Mouse (Mus musculus) heart, adult 8-10 months (tissue): ENCODE data around the gene Srgap1. TPM values are rescaled to one million over a fixed set of nuclear protein-coding genes. Genes with fewer than 3 reads are reported as not detected.
"Not testable (repeated sequence)": the region's sequence is repeated elsewhere in the genome, so short reads cannot be mapped to it uniquely, and the experiment has no call there.

ENCODE experiments used
- DNase-seq: peaks from one replicate; pipeline ENCODE4 v3.0.0; 2022; ENCODE audit warnings: low spot score
- total RNA-seq, 4 experiments: library from RNA; stranded (reverse); gene quantifications; 2 replicates each; pipeline ENCODE4 v1.2.4; 2022

Gene Srgap1
- total RNA-seq, 4 experiments from 2014 or later = 1.1 to 1.8 (median 1.5) TPM

DNA sequence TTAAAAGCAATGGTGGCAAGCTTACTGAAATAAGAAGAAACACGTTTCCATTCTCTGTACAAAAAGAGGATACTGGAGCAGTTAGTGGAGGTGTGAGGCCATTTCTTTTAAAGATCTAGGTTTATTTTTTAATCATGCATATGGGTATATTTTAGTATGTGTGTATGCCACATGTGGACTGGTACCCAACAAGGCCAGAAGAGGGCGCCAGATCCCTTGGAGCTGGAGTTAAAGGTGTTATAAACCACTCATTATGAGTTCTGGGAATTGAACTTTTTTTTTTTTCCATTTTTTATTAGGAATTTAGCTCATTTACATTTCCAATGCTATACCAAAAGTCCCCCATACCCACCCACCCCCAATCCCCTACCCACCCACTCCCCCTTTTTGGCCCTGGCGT, 279.8 kb downstream of the Srgap1 start:
- not testable (repeated sequence) for DNase-seq

DNA sequence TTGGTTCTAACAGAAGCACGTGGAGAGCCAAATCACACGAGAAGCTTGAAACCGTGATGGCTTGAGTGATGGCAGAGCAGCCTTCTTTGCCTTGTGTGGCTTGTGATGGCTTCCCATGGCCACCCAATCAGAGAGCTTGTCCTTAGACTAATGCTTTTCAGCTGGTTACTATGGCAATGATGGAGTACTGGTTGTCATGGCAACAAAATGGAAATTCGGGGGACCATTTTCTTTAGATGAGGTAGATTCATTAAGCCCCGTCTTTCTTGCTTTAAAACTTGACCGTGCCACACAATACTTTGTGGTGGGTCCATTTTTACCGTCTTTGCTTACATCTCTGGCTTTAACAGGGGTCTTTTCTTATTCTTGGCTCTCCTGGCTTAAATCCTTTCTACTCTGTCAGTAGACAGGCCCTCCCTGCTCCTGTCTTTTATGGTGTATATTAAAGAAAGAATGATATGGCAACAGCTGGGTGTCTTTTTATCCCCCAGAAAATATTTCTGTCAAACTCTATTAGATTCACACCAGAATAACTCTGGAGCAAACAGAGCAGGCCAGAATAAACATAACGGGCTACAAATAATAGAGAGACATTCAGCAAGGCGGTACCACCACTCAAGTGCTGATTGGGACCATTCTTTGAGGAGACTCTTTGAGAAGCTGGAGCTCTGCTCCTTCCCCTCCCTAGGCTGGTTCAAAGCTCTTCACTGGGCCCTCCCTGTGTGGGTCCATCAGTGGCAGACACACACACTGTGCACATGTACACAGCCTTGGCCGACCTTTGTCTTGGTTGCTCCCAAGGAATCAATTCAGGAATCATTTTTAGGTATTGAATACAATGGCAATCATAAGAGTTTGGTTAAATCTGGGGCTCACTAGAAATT, 281.7 kb downstream of the Srgap1 start:
- DNase-seq = no peak

DNA sequence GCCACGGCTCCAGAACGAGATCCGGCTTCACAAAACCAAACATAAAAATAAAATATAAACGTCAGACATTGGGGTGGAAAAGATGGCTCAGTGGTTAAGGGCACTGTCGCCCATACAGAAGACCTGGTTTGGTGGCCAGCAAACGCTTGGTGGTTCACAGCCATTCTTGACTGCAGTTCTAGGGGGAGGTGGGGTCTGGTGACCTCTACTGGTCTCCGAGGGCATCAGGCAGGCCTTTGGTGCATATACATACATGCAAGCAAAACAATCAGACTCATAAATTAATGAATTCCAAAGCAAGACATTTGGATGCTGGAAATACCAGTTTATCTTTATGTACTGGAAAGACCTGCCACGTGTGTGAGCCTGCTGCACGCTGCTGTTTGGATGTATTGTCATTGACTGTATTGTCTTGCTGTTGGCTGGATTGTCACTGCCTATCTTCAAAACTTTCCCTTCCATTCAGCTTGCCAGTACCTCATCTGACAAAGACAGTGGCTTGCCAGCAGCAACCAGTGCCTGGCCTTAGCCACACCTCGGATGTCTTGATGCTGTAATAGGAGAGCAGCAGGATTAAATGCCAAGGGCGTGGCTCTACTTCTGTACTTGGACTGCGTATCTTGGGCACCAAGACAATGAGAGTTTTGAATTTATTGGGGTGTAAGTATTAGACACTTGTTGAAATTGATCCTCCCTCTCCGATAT, 282.5 kb downstream of the Srgap1 start:
- no peak for DNase-seq

DNA sequence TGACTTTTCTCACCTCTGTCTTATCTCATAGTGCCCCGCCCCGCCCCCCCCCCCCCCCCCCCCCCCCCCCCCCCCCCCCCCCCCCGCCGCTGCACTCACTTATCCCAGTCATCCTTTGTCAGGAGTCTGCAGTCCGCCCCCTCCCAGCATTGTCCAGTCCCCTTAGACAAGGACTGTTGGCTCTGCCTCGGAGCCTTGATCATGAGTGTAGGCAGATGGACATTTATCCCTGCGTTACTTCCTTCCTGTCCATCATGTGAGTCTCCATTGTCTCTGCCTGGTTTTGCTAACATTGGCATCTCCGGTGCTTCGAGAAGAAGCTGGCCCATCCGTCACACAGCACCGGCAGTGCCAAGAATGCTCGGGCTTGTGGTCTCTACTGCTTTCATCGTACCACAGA, 283.9 kb downstream of the Srgap1 start:
- no peak for DNase-seq

DNA sequence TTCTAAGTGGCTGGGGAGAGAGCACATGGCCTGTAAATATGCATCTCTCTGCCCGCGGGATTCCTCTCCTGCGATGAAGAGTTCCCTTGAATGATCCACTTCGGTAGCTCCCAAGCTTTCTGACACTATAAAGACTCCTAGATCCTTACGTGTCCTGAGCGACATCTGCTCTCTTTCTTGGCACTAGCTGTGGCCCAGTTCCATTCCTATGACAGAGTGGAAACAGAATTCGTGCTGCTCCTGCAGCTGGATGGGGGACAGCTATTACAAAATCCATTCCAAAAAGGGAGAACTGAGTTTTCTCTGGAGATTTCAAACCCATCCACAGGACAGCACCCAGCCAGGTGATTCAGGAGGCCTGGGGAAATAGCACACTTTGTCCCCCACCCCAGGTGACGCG, 285.0 kb downstream of the Srgap1 start:
- DNase-seq = no peak

DNA sequence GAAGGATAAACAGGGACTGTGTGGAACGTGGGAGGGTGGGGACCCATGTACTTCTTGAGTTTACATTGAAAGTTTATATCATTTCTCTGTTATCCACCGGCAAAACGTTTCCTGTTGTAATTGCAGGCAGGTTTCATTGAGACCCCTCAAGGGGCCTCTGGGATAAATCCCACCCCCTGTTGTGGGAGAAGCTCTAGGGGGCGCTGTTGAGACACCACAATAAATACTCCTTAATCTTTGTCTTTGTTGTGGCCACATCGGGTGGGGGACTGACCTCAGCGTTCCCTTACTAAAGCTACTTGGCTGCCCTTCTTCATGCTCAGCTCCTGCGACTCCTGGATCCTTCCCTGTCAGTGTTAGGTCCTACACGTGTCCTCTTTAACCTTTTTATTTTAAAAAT, 288.0 kb downstream of the Srgap1 start:
- no peak for DNase-seq

DNA sequence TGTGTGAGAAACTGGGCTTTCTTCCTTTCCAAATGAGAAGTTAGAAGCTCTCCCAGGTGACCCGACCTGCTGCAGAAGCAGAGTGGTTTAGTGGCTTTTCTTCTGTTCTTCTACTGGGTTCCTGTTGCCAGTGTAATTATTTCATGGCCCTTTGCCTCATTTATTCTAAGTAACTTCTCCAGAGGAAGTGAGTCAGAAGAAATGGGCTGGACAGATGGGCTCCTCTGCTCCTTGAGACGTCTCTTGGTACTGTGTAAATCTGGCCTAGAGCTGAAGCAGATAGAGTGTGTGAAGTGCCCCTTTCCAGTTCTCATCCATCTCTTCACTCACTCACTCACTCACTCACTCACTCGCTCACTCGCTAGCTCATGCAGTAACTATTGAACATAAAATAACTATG, 290.4 kb downstream of the Srgap1 start:
- DNase-seq = no peak

DNA sequence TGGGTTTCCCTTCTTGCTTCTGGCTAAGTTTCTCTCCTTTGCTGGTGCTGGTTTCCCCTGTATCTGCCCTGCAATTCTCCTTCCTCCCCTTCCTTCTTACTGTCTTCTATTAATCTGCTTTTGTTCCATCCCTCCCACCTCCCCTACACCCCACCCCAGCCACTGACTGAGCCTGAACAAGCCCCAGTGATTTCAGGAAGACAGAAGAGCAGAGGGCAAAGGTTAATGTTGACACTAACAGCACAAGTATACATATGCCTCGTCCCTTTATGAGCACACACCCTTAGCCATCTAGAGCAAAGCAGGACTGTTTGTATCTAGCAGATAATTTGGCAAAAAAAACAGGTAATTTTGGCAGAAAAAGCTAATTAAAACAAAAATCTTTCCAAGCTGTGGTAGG, 291.3 kb downstream of the Srgap1 start:
- no peak for DNase-seq

DNA sequence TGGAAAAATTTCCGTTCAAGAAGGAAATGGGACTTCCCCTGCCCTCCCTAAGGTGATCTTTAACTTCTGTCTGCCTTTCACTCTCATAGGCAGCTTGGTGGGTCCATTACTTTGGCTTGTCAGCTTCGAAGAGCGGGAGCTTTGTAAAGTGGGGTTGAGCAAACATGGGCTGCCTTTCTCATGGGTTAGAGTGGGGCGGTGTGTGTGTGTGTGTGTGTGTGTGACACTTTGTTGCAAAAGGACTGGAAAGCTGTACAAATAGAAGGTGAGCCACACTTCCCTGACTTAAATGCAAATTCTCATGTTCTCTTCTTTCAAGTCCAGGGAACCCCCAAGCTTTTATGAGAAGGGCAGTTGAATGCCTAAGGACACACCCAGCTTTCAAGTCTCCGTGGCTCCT, 292.9 kb downstream of the Srgap1 start:
- no peak for DNase-seq

DNA sequence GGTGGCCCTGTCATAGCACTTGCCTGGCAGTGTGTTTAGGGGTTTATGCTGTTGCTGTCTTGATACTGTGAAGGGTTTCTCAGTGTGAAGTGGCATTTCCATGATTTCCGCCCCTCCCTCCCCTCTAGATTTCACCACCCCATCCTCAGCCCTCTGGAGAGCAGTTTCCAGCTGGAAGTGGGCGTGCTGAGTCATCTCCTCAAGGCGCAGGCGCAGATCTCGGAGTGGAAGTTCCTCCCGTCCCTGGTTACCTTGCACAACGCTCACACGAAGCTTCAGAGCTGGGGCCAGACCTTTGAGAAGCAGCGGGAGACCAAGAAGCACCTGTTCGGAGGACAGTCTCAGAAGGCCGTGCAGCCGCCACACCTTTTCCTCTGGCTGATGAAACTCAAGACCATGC, 296.9 kb downstream of the Srgap1 start:
- DNase-seq = no peak

DNA sequence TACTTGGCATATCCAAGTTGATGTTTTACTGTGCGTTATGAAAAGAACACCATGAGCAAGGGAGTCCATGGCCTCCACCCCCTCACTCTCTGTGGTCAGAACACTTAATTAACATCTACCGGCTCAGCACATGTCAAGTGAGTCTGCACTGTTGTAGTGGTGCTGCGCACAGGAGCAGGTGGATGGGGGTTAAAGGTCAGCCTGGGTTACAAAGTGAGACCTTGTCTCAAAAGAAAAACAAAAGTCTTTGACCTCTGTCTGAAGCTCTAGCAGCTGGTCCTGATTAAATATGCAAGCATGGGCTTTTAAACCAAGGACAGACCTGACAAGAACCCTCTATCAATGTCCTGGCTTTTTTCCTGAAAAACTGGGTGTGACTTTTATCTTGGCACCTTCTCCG, 304.8 kb downstream of the Srgap1 start:
- DNase-seq = no peak

DNA sequence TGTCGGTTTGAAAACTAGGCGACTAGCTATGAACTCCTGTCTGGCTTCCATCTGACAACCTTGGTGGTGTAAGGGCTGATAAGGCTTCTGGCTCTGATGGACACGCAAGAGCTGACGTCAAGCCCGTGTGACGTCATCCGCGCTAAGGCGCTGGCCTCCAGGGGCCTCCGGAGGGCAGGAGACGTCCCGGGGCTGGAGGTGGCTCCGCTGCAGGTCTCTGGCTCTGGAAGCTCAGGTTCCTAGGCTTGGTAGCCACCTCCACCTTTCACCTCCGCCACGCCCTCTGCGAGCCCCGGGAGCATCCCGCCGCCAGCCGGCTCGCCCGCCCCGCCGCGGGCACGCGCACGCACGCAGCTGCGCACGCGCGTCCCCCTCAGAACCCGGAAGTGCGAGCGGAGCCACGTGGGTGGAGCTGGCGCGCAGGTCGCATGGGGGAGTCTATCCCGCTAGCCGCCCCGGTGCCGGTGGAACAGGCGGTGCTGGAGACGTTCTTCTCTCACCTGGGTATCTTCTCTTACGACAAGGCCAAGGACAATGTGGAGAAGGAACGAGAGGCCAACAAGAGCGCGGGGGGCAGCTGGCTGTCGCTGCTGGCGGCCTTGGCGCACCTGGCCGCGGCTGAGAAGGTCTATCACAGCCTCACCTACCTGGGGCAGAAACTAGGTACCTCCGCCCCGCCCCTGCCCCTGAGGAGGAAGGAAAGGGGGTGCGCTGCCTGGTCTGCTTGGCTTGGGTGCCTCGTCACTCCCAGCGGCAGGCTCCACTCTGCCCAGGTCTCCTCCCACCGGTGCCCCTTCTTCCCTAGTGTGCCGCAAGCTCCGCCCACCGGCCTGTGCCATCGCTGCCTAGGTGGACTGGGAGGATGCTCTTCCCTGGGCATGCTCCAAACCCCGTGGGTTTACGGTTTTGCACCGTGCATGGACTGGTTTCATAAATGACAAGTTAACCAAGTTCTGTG, 307.3 kb downstream of the Srgap1 start, which contains the start of gene BC048403:
TSS of gene BC048403 (plus strand) at position 390 of the 958 bp plus-strand sequence.
- peak; percentile 80 for DNase-seq

DNA sequence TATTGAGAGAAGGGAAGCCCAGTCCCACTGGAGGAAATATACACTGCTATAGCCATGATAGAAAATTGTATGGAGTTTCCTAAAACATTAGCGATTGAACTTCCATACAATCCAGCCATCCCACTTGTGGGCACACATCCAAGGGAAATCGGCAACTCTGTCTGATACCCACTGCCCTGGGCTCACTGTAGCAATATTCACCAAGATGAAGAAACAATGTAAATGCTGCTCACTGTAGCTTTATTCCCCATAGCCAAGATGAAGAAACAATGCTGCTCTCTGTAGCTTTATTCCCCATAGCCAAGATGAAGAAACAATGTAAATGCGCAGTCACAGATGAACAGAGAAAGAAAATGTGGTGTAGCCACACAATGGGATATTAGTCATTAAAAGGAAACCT, 309.9 kb downstream of the Srgap1 start:
- no peak for DNase-seq

DNA sequence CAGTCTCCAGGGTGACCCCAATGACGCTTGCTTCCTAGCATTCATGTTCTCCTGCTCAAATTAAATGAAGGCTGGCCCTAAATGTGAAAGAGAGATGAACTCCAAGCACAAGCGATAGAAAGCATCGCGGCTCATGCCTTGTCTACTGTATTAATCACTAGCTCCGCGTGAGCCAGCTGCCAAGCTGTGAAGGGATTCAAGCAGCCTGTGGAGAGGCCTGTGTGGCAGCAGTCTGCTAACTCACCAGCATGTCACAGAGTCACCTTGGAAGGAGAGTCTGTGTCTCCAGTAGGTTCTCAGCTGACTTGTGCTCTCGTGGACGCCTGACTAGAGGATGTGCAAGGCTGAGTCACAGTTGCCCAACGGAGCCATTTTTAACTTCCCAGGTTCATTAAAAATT, 314.6 kb downstream of the Srgap1 start:
- DNase-seq = no peak

DNA sequence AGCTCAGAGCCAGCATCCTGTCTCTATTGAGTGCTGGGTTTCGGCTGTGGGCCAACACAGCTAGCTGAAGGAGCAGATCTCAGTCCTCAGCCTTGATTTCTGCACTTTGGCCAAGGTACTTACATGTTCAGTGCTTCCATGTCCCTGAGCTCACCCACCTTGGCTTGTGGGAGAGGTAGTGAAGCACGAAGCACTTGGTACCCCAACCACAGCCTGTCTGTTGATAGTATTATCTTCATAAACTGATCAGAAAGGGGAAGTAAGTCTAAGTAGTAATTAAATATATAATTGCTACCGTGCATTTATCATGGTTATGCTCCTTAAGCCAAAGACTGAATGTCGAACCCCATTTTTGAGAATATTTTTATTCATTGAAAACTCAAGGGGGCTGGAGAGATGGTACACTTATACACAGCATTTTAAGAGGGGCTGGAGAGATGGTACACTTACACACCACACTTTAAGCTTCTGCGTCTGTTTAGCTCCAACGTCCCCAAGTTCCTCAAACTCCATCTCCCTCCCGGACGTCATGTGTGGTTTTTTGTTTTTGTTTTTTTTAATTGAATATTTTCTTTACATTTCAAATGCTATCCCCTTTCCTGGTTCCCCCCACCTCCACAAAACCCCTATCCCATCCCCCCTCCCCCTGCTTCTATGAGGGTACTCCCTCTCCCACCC, 315.9 kb downstream of the Srgap1 start:
- DNase-seq = no peak

Other genes with a start within 250 kb of the Srgap1 start
- 10 to 100 TPM; 34.2 to 43.1 (median 38.1) TPM for gene Rxylt1, start 50.1 kb upstream of the Srgap1 start, total RNA-seq